Mouse (Mus musculus): ENCODE measurements at regions not wholly inside any gene's neighbourhood (a gene's known extent, or its start where the extent isn't known, plus 50 kb on each side); places are given as distances from the start of the nearest gene placed in this dataset.
A peak's percentile ranks its signal among the peaks of the same experiment; 100 is the strongest.

DNA sequence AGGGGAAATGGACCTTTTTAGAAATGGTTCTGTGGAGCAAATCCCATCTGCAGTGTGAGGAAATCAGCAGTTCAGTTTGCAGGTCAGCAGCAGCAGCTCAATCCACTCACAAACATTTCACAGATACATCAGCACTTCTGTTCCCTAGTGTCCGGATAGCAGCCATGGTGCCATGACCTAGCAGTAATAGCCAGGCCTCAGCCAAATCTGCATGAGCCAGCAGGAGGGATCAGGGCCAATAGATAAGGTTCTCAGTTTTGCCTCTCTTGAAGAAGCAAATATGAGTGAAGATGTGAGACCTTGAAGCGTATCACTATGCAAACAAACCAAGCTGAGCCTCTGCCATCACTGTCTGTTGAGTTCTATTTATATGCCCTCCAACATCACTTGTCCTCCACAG lies 380.7 kb upstream of the Chrm3 start:
- Histone ChIP-seq H3K4me2 (replicated peaks) (no peak overlapping the region), H3K9ac (replicated peaks) (no peak overlapping the region), H3K9me3 (no peaks in the 10 kb centered on the region), H3K27ac (replicated peaks) (no peak overlapping the region), H3K36me3 (no peaks in the 10 kb centered on the region), H3K4me1 (no peaks in the 10 kb centered on the region), H3K27me3 (no peaks in the 10 kb centered on the region), H3K4me3 (no peak overlapping the region)
- 96% methylated on average over 2 of the region's 2 CpGs for WGBS
- no peak for ATAC-seq (replicated peaks)

DNA sequence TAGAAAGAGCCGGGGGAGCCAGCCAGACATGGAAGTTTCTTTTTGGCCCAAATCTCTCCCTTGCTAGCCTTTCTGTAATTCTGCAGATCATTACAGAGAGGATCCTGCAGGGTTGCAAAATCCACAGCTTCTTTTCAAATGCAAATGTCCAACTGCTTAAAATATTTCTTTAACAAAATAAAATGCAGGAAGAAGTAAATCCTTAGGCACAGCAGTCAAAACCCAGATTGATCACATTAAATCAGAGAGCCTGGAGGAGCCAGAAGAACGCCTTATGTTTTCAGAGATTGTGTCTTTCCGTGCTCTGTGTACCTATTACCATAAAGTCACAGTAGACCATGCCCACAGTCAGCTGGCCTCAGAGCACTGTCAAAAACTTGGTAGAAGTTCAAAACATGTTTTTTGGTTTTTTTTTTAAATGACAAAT lies 365.1 kb upstream of the Chrm3 start:
- no peaks in the 10 kb centered on the region for H3K36me3 ChIP-seq
- peaks cover 15% of the 10 kb centered on the region; the same call in 1 of the 2 replicates for H3K4me1 ChIP-seq
- peak; percentile 91 for ATAC-seq (replicated peaks)
- H3K4me2 ChIP-seq (replicated peaks): no peak overlapping the region
- H3K9ac ChIP-seq (replicated peaks): no peak overlapping the region
- H3K9me3 ChIP-seq: no peaks in the 10 kb centered on the region
- H3K27ac ChIP-seq (replicated peaks): 0 out of 2 replicates have a peak overlapping the region, but pooled peaks have one; percentile 50
- H3K4me3 ChIP-seq: no peak overlapping the region
- WGBS: 23% methylated on average over 3 of the region's 3 CpGs
- no peaks in the 10 kb centered on the region for H3K27me3 ChIP-seq

DNA sequence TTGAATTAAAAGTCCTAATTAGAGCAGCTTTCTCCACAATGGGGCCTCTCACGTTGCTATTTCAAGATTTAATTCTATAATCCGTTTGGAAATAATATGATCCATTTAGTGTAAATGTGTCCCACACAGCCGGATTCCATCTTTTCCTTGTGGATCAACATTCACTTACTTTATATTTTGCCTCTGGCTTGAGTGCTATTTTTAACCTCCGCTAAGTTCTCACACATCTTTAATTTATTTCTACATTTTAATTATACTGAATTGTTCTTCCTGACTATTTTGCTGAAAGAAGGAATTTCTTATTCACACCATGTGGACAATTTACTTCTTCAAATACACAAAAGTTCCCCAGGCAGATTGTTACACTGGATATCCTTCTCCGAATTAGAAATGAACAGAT lies 364.7 kb upstream of the Chrm3 start:
- H3K27me3 ChIP-seq: no peaks in the 10 kb centered on the region
- peak; percentile 46 for ATAC-seq (replicated peaks)
- no peak overlapping the region for H3K4me3 ChIP-seq
- no peak overlapping the region for H3K9ac ChIP-seq (replicated peaks)
- H3K36me3 ChIP-seq: no peaks in the 10 kb centered on the region
- no peak overlapping the region for H3K4me2 ChIP-seq (replicated peaks)
- H3K9me3 ChIP-seq: no peaks in the 10 kb centered on the region
- 22% methylated on average over 5 of the region's 5 CpGs for WGBS
- H3K4me1 ChIP-seq: peaks cover 15% of the 10 kb centered on the region; the same call in 1 of the 2 replicates
- H3K27ac ChIP-seq (replicated peaks): 0 out of 2 replicates have a peak overlapping the region, but pooled peaks have one; percentile 50

DNA sequence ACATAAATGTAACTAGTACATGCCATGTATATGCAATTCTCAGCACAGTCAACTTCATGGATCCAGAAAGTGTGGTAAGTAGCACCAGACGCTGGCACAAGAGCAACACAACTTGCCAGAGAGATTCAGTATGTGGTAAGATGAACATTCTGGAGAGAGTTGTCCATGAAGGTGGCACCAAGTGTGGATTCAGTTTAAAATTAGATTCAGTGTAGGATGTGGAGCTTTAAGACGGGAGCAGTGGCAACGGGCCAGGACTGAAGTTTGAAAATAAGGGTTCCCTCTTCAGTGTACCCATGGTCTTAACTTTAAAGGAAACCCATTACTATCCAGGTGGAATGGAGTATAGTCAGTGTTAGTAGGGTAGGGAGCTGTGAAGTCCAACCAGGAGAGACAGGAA lies 360.0 kb upstream of the Chrm3 start:
- Histone ChIP-seq H3K27ac (replicated peaks) (no peak overlapping the region), H3K4me3 (no peak overlapping the region), H3K36me3 (no peaks in the 10 kb centered on the region), H3K4me1 (peaks cover 8% of the 10 kb centered on the region; the same call in 1 of the 2 replicates), H3K27me3 (no peaks in the 10 kb centered on the region), H3K9ac (replicated peaks) (no peak overlapping the region), H3K4me2 (replicated peaks) (no peak overlapping the region), H3K9me3 (no peaks in the 10 kb centered on the region)
- WGBS: 87% methylated on average over 3 of the region's 3 CpGs
- no peak for ATAC-seq (replicated peaks)

DNA sequence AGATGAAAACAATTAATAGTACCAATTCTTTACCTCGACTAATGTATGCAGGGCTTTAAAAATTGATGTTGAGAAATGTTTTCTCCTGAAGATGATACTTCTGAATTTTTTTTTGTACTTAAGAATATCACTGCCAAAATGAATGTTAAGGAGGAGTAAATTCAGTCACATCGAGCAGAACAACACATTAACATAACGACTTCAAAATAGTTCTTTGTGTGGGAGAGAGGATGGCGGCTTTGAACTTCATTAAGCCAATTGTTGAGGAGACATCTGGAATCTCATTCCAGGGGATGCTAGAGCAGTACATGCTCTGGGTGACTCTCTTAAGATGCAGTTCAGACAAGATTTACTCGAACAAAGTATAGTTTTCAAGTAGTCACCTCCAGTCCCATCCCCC lies 350.8 kb upstream of the Chrm3 start:
- Histone ChIP-seq H3K27ac (replicated peaks) (no peak overlapping the region), H3K9ac (replicated peaks) (no peak overlapping the region), H3K9me3 (no peaks in the 10 kb centered on the region), H3K4me1 (no peaks in the 10 kb centered on the region), H3K27me3 (no peaks in the 10 kb centered on the region), H3K36me3 (no peaks in the 10 kb centered on the region), H3K4me3 (no peak overlapping the region), H3K4me2 (replicated peaks) (no peak overlapping the region)
- WGBS: 61% methylated on average over 5 of the region's 5 CpGs
- no peak for ATAC-seq (replicated peaks)

DNA sequence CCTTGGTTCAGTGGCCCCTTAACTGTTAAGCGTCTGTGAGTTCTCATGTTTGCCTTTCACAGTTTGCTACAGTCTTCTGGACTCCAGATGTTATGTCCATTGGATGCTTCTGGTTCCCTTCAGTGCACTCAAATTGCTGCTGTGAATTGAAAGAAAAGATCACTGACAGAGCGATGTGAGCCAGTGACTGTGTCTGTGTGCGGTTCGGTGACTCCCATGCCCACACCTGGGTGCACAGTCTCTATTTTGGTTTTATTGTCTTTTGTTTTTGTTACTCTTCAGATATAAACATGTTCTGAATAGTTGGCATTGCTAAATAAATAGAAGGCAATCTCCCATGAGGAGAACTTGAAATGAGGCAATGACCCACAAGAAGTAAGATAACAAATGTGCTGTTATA lies 350.3 kb upstream of the Chrm3 start:
- 80% methylated on average over 4 of the region's 4 CpGs for WGBS
- Histone ChIP-seq H3K27ac (replicated peaks) (no peak overlapping the region), H3K4me3 (no peak overlapping the region), H3K36me3 (no peaks in the 10 kb centered on the region), H3K27me3 (no peaks in the 10 kb centered on the region), H3K4me1 (no peaks in the 10 kb centered on the region), H3K9me3 (no peaks in the 10 kb centered on the region), H3K4me2 (replicated peaks) (no peak overlapping the region), H3K9ac (replicated peaks) (no peak overlapping the region)
- no peak for ATAC-seq (replicated peaks)

DNA sequence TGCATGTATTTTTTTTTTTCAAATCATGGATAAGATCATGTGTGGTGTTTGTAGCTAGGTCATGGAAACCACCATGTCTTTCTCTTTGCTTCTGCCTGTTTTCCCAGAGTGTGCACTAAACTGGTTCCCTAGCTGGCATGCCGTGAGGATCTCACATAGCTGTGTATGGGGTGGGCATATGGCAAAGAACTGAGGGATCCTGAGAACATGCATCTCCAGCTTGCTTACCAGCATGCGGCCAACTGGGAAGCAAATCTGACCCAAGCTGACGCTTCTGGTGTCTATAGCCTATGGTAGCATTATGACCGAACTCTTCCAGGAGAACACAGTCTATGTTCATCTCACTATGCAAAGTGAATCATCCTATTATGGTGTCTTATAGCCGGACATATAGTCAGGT lies 336.5 kb upstream of the Chrm3 start:
- no peaks in the 10 kb centered on the region for H3K4me1 ChIP-seq
- H3K27me3 ChIP-seq: no peaks in the 10 kb centered on the region
- no peak overlapping the region for H3K9ac ChIP-seq (replicated peaks)
- H3K4me2 ChIP-seq (replicated peaks): no peak overlapping the region
- no peaks in the 10 kb centered on the region for H3K9me3 ChIP-seq
- 90% methylated on average over 5 of the region's 5 CpGs for WGBS
- H3K36me3 ChIP-seq: no peaks in the 10 kb centered on the region
- no peak overlapping the region for H3K4me3 ChIP-seq
- no peak for ATAC-seq (replicated peaks)
- no peak overlapping the region for H3K27ac ChIP-seq (replicated peaks)

DNA sequence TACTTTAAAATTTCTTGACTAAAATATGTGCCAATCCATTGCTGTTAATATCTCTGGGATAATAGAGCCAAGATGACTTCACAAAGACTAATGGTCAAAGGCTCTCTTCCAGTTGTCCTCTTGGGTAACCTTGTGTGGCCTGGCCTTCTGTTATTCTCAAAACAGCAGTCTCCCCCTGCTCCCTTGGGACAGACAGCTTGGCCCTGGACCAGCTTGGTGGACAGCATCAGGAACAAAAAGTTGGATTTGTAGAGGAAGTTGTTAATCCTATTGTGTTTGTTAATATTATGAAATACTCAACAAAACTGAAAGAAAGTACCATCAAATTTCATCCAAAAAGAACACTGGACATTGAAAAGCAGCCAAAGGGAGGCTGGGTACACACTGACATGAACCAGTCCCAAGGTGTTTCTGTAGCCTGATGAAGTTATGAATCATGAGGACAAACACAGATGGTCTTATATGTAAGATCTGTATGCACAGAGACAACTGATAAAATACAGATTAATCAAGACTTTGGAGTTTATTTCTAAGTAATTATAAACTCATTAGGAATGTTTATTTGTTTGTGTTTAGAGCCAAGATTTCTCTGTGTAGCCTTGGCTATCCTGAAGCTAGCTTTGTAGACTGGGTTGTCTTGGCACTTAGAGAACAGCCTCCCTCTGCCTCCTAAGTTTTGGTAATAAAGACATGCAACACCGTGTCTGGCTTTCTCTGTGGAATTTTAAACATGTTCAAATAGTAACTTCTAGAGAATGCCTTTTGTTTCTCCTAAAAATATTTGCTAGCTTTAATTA lies 335.7 kb upstream of the Chrm3 start:
- Histone ChIP-seq H3K36me3 (no peaks in the 10 kb centered on the region), H3K4me3 (no peak overlapping the region), H3K4me2 (replicated peaks) (no peak overlapping the region), H3K9ac (replicated peaks) (no peak overlapping the region), H3K27me3 (no peaks in the 10 kb centered on the region), H3K27ac (replicated peaks) (no peak overlapping the region), H3K9me3 (no peaks in the 10 kb centered on the region), H3K4me1 (no peaks in the 10 kb centered on the region)
- no peak for ATAC-seq (replicated peaks)
- 78% methylated on average over 1 of the region's 1 CpGs for WGBS

DNA sequence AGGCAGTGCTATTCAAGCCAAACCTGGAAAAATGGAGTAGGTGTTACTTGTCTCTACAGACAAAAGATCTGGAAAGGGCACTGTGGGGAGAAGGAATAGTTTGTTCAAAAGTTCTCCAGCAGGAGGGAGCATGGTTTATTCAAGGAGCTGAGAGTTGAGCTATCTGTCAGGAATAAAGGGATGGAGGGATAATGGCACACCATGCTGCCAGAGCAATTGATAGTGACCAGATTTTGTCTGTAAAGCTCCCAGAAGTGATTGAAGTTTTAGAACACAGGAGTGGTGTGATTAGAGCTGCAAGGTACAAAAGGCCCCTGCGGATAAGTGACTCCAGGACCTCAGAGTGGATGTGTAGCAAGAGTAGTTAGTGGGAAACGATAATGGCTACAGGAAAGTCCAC lies 330.7 kb upstream of the Chrm3 start:
- no peaks in the 10 kb centered on the region for H3K36me3 ChIP-seq
- no peak for ATAC-seq (replicated peaks)
- no peaks in the 10 kb centered on the region for H3K4me1 ChIP-seq
- no peak overlapping the region for H3K27ac ChIP-seq (replicated peaks)
- WGBS: 9% methylated on average over 2 of the region's 2 CpGs
- no peaks in the 10 kb centered on the region for H3K9me3 ChIP-seq
- H3K4me3 ChIP-seq: no peak overlapping the region
- no peak overlapping the region for H3K4me2 ChIP-seq (replicated peaks)
- H3K27me3 ChIP-seq: no peaks in the 10 kb centered on the region
- no peak overlapping the region for H3K9ac ChIP-seq (replicated peaks)

DNA sequence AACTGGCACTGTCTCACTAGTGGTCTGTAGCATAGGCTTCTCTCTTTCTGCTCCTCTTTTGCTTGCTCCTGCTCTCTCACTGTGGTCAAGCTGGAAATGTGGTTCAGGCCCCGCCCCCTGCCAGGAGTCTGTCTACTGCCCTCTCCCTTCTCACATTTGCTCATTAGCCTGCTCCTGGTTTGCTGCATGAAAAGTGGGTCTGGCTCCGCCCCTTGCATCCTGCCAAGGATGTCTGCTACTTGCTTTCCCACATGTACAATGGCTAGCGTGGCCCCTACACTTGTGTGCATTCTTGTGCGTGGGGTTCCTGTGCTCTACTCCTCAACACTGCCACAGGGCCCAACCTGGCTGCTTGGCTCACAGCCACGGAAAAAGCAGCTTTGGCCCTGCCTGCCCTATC lies 326.7 kb upstream of the Chrm3 start:
- Histone ChIP-seq H3K36me3 (no peaks in the 10 kb centered on the region), H3K4me3 (no peak overlapping the region), H3K27me3 (no peaks in the 10 kb centered on the region), H3K9ac (replicated peaks) (no peak overlapping the region), H3K4me2 (replicated peaks) (no peak overlapping the region), H3K4me1 (no peaks in the 10 kb centered on the region), H3K27ac (replicated peaks) (no peak overlapping the region), H3K9me3 (no peaks in the 10 kb centered on the region)
- ATAC-seq (replicated peaks): peak; percentile 53
- 63% methylated on average over 5 of the region's 5 CpGs for WGBS

DNA sequence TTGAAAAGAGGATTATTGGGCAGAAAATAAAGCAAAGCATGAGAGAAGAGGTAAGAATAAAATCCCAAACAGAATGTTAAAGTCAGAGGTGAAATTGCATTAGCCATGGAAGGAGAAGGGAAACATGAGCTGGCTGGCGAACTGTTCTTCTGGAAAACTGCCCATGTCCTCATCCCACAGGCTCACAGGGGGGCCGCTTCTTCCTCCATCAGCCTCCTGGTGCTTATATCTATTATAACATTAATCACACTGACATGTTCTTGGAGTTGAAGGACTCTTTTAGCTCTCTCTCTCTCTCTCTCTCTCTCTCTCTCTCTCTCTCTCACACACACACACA lies 293.4 kb upstream of the Chrm3 start:
- H3K36me3 ChIP-seq: no peaks in the 10 kb centered on the region
- H3K4me2 ChIP-seq (replicated peaks): no peak overlapping the region
- H3K4me3 ChIP-seq: no peak overlapping the region
- 0 out of 2 replicates have a peak overlapping the region, but pooled peaks have one; percentile 27 for H3K27ac ChIP-seq (replicated peaks)
- WGBS: 55% methylated on average over 2 of the region's 2 CpGs
- H3K9ac ChIP-seq (replicated peaks): no peak overlapping the region
- no peaks in the 10 kb centered on the region for H3K27me3 ChIP-seq
- no peaks in the 10 kb centered on the region for H3K9me3 ChIP-seq
- no peak for ATAC-seq (replicated peaks)
- H3K4me1 ChIP-seq: 0 out of 2 replicates have a peak, but pooled peaks cover 3% of the 10 kb centered on the region

DNA sequence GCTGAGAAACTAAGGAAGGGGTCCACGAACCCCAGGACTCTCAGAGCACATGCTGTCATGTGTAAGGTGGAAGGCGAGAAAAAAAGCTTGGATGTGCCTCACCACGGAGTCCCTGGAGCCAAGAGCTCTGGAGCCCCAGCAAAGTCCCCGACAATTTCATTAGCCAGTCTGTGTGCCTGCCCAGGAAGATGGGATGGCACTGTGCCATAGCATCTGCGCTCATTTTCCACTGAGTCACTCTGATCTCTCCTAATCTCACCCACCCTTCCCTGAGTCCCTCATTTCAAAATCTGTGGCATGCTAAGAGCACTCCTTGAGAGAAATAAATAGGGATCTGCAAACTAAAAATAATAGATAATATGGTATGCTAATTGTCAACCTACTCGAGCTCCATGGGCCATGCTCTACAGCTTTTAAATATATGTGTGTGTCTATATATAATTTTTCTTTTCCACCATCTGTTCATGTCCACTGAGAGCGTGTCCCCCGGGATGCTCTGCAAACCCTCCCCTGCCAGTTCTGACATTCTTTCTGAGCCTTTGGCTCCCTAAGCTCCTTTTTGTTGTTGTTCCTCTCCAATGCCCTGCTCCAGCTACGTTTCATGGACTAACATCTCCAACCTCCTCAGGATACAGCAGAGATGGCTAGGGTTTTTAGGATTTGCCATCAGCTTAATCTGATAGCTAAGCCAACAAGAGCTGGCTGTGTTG lies 292.9 kb upstream of the Chrm3 start:
- H3K9me3 ChIP-seq: no peaks in the 10 kb centered on the region
- H3K27me3 ChIP-seq: no peaks in the 10 kb centered on the region
- H3K4me1 ChIP-seq: 0 out of 2 replicates have a peak, but pooled peaks cover 3% of the 10 kb centered on the region
- H3K36me3 ChIP-seq: no peaks in the 10 kb centered on the region
- no peak overlapping the region for H3K4me2 ChIP-seq (replicated peaks)
- WGBS: 50% methylated on average over 9 of the region's 9 CpGs
- no peak overlapping the region for H3K4me3 ChIP-seq
- no peak overlapping the region for H3K9ac ChIP-seq (replicated peaks)
- H3K27ac ChIP-seq (replicated peaks): 0 out of 2 replicates have a peak overlapping the region, but pooled peaks have one; percentile 27
- ATAC-seq (replicated peaks): peak; percentile 95

All from forebrain, embryonic 15.5 days (tissue).